In the genomic region with DNA sequence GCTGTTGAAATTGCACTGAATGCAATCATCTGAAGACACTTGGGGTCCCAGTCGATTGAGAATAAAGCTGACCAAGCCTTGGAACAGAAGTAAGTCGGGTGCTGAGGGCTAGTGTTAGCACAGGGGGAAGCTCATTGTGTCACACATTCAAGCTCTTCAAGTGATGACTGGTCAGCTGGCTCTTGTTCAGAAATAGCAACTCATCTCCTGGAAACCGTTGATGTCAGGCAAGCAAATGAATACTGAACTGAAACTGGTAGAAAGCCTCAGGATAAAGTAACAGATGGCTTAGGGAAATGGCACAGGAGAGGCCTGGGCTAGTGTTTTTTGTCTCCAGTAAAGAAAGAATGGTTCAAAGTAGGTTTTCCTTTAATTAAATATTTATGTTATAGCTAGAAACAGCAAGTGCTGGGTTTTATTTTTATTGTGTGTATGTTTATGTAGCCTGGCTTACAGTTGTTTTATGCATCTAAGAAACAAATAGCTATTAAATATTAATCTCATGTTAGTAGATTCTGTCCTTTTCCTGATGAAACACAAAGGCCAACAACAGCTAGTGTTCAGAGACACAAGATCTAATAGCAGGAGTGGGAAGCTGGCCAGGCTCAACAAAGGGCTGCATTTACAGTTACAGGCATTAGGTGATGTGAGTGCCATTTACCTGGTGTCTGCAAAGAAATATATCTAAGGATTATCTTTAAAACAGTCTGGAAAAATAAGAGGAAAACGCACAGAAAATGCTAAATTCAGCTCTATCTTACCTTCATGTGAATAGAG, we compare ENCODE assay signal across 7 mouse cellular contexts. TPM values are rescaled to one million over a fixed set of nuclear protein-coding genes. Genes with fewer than 3 reads are reported as not detected.
DNase-seq lines count a peak whose midpoint lies in the region; ATAC-seq and TF ChIP-seq lines count a peak whose summit lies in the region.

No protein-coding gene starts in this region.

- no peaks in the 10 kb centered on the region for H3K27me3 ChIP-seq in midbrain, embryonic 13.5 days
- H3K27me3 ChIP-seq in midbrain, embryonic 11.5 days (ENCODE audit: control insufficient read depth, insufficient read depth, low read length), result no peaks in the 10 kb centered on the region
- H3K27me3 ChIP-seq in hindbrain, embryonic 12.5 days, result no peaks in the 10 kb centered on the region
- no peaks in the 10 kb centered on the region for H3K27me3 ChIP-seq in kidney, adult 2 months (replicated peaks; ENCODE audit: control insufficient read depth, insufficient read depth, low read length)
- no peaks in the 10 kb centered on the region for H3K27me3 ChIP-seq in kidney, embryonic 15.5 days

- 57% methylated on average over 4 of the region's 4 CpGs for WGBS in midbrain, embryonic 13.5 days
- WGBS in midbrain, embryonic 11.5 days, result 72% methylated on average over 4 of the region's 4 CpGs
- 74% methylated on average over 4 of the region's 4 CpGs for WGBS in hindbrain, embryonic 12.5 days
- WGBS in kidney, adult 2 months, result 79% methylated on average over 4 of the region's 4 CpGs
- 91% methylated on average over 4 of the region's 4 CpGs for WGBS in kidney, embryonic 15.5 days

- no peaks in the 10 kb centered on the region for H3K4me1 ChIP-seq in midbrain, embryonic 13.5 days (replicated peaks)
- 0 out of 2 replicates have a peak, but pooled peaks cover 2% of the 10 kb centered on the region for H3K4me1 ChIP-seq in midbrain, embryonic 11.5 days (ENCODE audit: control insufficient read depth, insufficient read depth, low read length)
- H3K4me1 ChIP-seq in hindbrain, embryonic 12.5 days, result 0 out of 2 replicates have a peak, but pooled peaks cover 2% of the 10 kb centered on the region
- no peaks in the 10 kb centered on the region for H3K4me1 ChIP-seq in kidney, adult 2 months (ENCODE audit: control insufficient read depth, insufficient read depth, low read length)
- 0 out of 2 replicates have a peak, but pooled peaks cover 6% of the 10 kb centered on the region for H3K4me1 ChIP-seq in kidney, embryonic 15.5 days

- H3K4me2 ChIP-seq in midbrain, embryonic 13.5 days (replicated peaks), result no peak overlapping the region
- no peak overlapping the region for H3K4me2 ChIP-seq in midbrain, embryonic 11.5 days
- H3K4me2 ChIP-seq in hindbrain, embryonic 12.5 days (replicated peaks), result no peak overlapping the region
- no peak overlapping the region for H3K4me2 ChIP-seq in kidney, embryonic 15.5 days

- no peak for DNase-seq in midbrain, embryonic 11.5 days (ENCODE audit: low spot score, missing footprints)
- DNase-seq in cerebellum, adult 9-11 months, result peak; percentile 76
- peak; percentile 43 for DNase-seq in telencephalon, adult 2 months (ENCODE audit: low read depth, low spot score)
- DNase-seq in kidney, adult 2 months, result no peak

- H3K27ac ChIP-seq in midbrain, embryonic 13.5 days, result peak overlapping the region; percentile 60; the same call in 1 of the 2 replicates
- no peak overlapping the region for H3K27ac ChIP-seq in midbrain, embryonic 11.5 days (ENCODE audit: low read depth, low read length)
- H3K27ac ChIP-seq in hindbrain, embryonic 12.5 days, result peak overlapping the region; percentile 55; the same call in 1 of the 2 replicates
- H3K27ac ChIP-seq in kidney, adult 2 months (ENCODE audit: insufficient read depth, low read depth, low read length), result no peak overlapping the region
- H3K27ac ChIP-seq in kidney, embryonic 15.5 days, result no peak overlapping the region

- H3K9me3 ChIP-seq in midbrain, embryonic 13.5 days, result no peaks in the 10 kb centered on the region
- H3K9me3 ChIP-seq in midbrain, embryonic 11.5 days (ENCODE audit: control insufficient read depth, low read length), result no peaks in the 10 kb centered on the region
- H3K9me3 ChIP-seq in hindbrain, embryonic 12.5 days (replicated peaks), result no peaks in the 10 kb centered on the region
- H3K9me3 ChIP-seq in kidney, embryonic 15.5 days (replicated peaks), result no peaks in the 10 kb centered on the region

- TF ChIP-seq POLR2A in kidney, adult 2 months (IDR thresholded peaks at IDR 0.05; ENCODE audit: low read depth, low read length), result no peak

- peaks cover 40% of the 10 kb centered on the region for H3K36me3 ChIP-seq in midbrain, embryonic 13.5 days
- peaks cover 11% of the 10 kb centered on the region for H3K36me3 ChIP-seq in midbrain, embryonic 11.5 days (ENCODE audit: control insufficient read depth, insufficient read depth, low read length)
- peaks cover 35% of the 10 kb centered on the region for H3K36me3 ChIP-seq in hindbrain, embryonic 12.5 days
- peaks cover 12% of the 10 kb centered on the region for H3K36me3 ChIP-seq in kidney, adult 2 months (ENCODE audit: control insufficient read depth, insufficient read depth, low read length)
- peaks cover 52% of the 10 kb centered on the region for H3K36me3 ChIP-seq in kidney, embryonic 15.5 days

- no peak overlapping the region for H3K9ac ChIP-seq in midbrain, embryonic 13.5 days (replicated peaks)
- no peak overlapping the region for H3K9ac ChIP-seq in midbrain, embryonic 11.5 days (ENCODE audit: low read length)
- no peak overlapping the region for H3K9ac ChIP-seq in hindbrain, embryonic 12.5 days
- H3K9ac ChIP-seq in kidney, embryonic 15.5 days, result no peak overlapping the region

- peak; percentile 60 for ATAC-seq in midbrain, embryonic 13.5 days
- ATAC-seq in midbrain, embryonic 11.5 days (ENCODE audit: low FRiP score), result no peak
- 0 out of 2 replicates have a peak, but pooled peaks have one; percentile 48 for ATAC-seq in hindbrain, embryonic 12.5 days (ENCODE audit: low FRiP score)
- no peak for ATAC-seq in kidney, embryonic 15.5 days (replicated peaks; ENCODE audit: low FRiP score)

- H3K4me3 ChIP-seq in midbrain, embryonic 13.5 days (replicated peaks), result no peak overlapping the region
- H3K4me3 ChIP-seq in midbrain, embryonic 11.5 days (ENCODE audit: low read depth, low read length), result no peak overlapping the region
- no peak overlapping the region for H3K4me3 ChIP-seq in hindbrain, embryonic 12.5 days
- no peak overlapping the region for H3K4me3 ChIP-seq in kidney, adult 2 months (ENCODE audit: insufficient read depth, low read depth, low read length)
- H3K4me3 ChIP-seq in kidney, embryonic 15.5 days (replicated peaks), result no peak overlapping the region

- no peak for TF ChIP-seq CTCF in kidney, adult 2 months (conservative IDR thresholded peaks at IDR 0.05; ENCODE audit: insufficient read depth, insufficient read length, low read depth, low read length)

RNA-seq across cellular contexts. Expression of gene Stox1, which starts 14.2 kb away (rescaled TPM):
- polyA plus RNA-seq in midbrain, embryonic 13.5 days (2015; fragmentation: Nextera tagmentation; extraction: Ambion mirVana), result 2.3 and 2.9 TPM in 2 replicates
- 2.4 and 2.5 TPM in 2 replicates for polyA plus RNA-seq in midbrain, embryonic 11.5 days (2014; fragmentation: Nextera tagmentation; extraction: Ambion mirVana)
- 2.0 and 2.6 TPM in 2 replicates for polyA plus RNA-seq in hindbrain, embryonic 12.5 days (2016; fragmentation: Nextera tagmentation; extraction: Ambion mirVana)
- polyA plus RNA-seq in kidney, adult 2 months (2012; rRNA removed), result 0.16 and 0.33 TPM in 2 replicates
- polyA plus RNA-seq in kidney, embryonic 15.5 days (2015; fragmentation: Nextera tagmentation; extraction: Ambion mirVana), result 2.0 and 2.4 TPM in 2 replicates

RNA-seq across cellular contexts. Expression of gene Ccar1, which starts 51.9 kb away (rescaled TPM):
- polyA plus RNA-seq in midbrain, embryonic 13.5 days (2015; fragmentation: Nextera tagmentation; extraction: Ambion mirVana), result 132 and 136 TPM in 2 replicates
- polyA plus RNA-seq in midbrain, embryonic 11.5 days (2014; fragmentation: Nextera tagmentation; extraction: Ambion mirVana), result 159 and 168 TPM in 2 replicates
- polyA plus RNA-seq in hindbrain, embryonic 12.5 days (2016; fragmentation: Nextera tagmentation; extraction: Ambion mirVana), result 141 and 147 TPM in 2 replicates
- polyA plus RNA-seq in kidney, adult 2 months (2012; rRNA removed), result 58.6 and 65.2 TPM in 2 replicates
- polyA plus RNA-seq in kidney, embryonic 15.5 days (2015; fragmentation: Nextera tagmentation; extraction: Ambion mirVana), result 144 and 153 TPM in 2 replicates

Comparison
In these comparisons a context has a peak if more than half of its experiments do, and no peak if none do; other contexts are left out.
1. ATAC-seq: peak in midbrain, embryonic 13.5 days (single experiment) and hindbrain, embryonic 12.5 days (single experiment); none in midbrain, embryonic 11.5 days (single experiment) and kidney, embryonic 15.5 days (single experiment).
2. H3K27ac ChIP-seq: peak in midbrain, embryonic 13.5 days (single experiment) and hindbrain, embryonic 12.5 days (single experiment); none in midbrain, embryonic 11.5 days (single experiment), kidney, adult 2 months (single experiment) and kidney, embryonic 15.5 days (single experiment).
3. DNase-seq: peak in cerebellum, adult 9-11 months (single experiment) and telencephalon, adult 2 months (single experiment); none in midbrain, embryonic 11.5 days (single experiment) and kidney, adult 2 months (single experiment).